Mouse (Mus musculus): ENCODE data around the gene Gm8909. TPM values are rescaled to one million over a fixed set of nuclear protein-coding genes. Genes with fewer than 3 reads are reported as not detected.
"Not testable (repeated sequence)": the region's sequence is repeated elsewhere in the genome, so short reads cannot be mapped to it uniquely, and the experiment has no call there.

The Gm8909 gene
- polyA plus RNA-seq, 1 experiment from 2014 or later = not detected

GRCm38 (mm10) chr17:36189491-36190168 is 21.3 kb upstream of the Gm8909 start:
- ATAC-seq (ENCODE audit: insufficient number of reproducible peaks, low FRiP score, low TSS enrichment, low read depth) = 0 out of 2 replicates have a peak, but pooled peaks have one; percentile 24
- no peaks in the 10 kb centered on the region for H3K9me3 ChIP-seq (replicated peaks)
- H3K4me2 ChIP-seq (replicated peaks) = no peak overlapping the region
- no peaks in the 10 kb centered on the region for H3K36me3 ChIP-seq
- no peak overlapping the region for H3K27ac ChIP-seq (replicated peaks)
- H3K9ac ChIP-seq = no peak overlapping the region
- 28% methylated on average over 18 of the region's 18 CpGs for WGBS
- no peaks in the 10 kb centered on the region for H3K4me1 ChIP-seq
- H3K27me3 ChIP-seq = peaks cover 55% of the 10 kb centered on the region
- no peak overlapping the region for H3K4me3 ChIP-seq (replicated peaks)

- no peak overlapping the region for H3K4me2 ChIP-seq (replicated peaks)
- peaks cover 52% of the 10 kb centered on the region for H3K27me3 ChIP-seq
- no peak overlapping the region for H3K4me3 ChIP-seq (replicated peaks)
- 59% methylated on average over 3 of the region's 3 CpGs for WGBS
- H3K4me1 ChIP-seq = no peaks in the 10 kb centered on the region
- H3K36me3 ChIP-seq = no peaks in the 10 kb centered on the region
- ATAC-seq (ENCODE audit: insufficient number of reproducible peaks, low FRiP score, low TSS enrichment, low read depth) = no peak
- H3K9me3 ChIP-seq (replicated peaks) = no peaks in the 10 kb centered on the region
- no peak overlapping the region for H3K27ac ChIP-seq (replicated peaks)
- H3K9ac ChIP-seq = no peak overlapping the region
Measured at GRCm38 (mm10) chr17:36187540-36187939, 19.2 kb upstream of the Gm8909 start.

GRCm38 (mm10) chr17:36182212-36182611 is 13.9 kb upstream of the Gm8909 start:
- Histone ChIP-seq H3K9ac (no peak overlapping the region), H3K4me3 (replicated peaks) (no peak overlapping the region), H3K27ac (replicated peaks) (no peak overlapping the region), H3K27me3 (peaks cover 32% of the 10 kb centered on the region), H3K4me2 (replicated peaks) (no peak overlapping the region), H3K9me3 (replicated peaks) (no peaks in the 10 kb centered on the region), H3K36me3 (no peaks in the 10 kb centered on the region), H3K4me1 (no peaks in the 10 kb centered on the region)
- ATAC-seq (ENCODE audit: insufficient number of reproducible peaks, low FRiP score, low TSS enrichment, low read depth) = no peak
- 68% methylated on average over 12 of the region's 12 CpGs for WGBS

- 10% methylated on average over 10 of the region's 10 CpGs for WGBS
- Histone ChIP-seq H3K27me3 (peaks cover 22% of the 10 kb centered on the region), H3K4me3 (replicated peaks) (peak overlapping the region; percentile 38), H3K4me2 (replicated peaks) (peak overlapping the region; percentile 69)
- H3K9me3 ChIP-seq (replicated peaks); H3K36me3 ChIP-seq; H3K4me1 ChIP-seq; ATAC-seq (ENCODE audit: insufficient number of reproducible peaks, low FRiP score, low TSS enrichment, low read depth); H3K27ac ChIP-seq (replicated peaks); H3K9ac ChIP-seq: not testable (repeated sequence)
Measured at GRCm38 (mm10) chr17:36179446-36179845, 11.1 kb upstream of the Gm8909 start.

GRCm38 (mm10) chr17:36178938-36179337 is 10.6 kb upstream of the Gm8909 start:
- not testable (repeated sequence) for H3K4me1 ChIP-seq; H3K36me3 ChIP-seq; H3K27ac ChIP-seq (replicated peaks); H3K9me3 ChIP-seq (replicated peaks); H3K9ac ChIP-seq; ATAC-seq (ENCODE audit: insufficient number of reproducible peaks, low FRiP score, low TSS enrichment, low read depth)
- H3K4me3 ChIP-seq (replicated peaks) = peak overlapping the region; percentile 38
- H3K27me3 ChIP-seq = peaks cover 22% of the 10 kb centered on the region
- WGBS = under 1% methylated on average over 40 of the region's 40 CpGs
- peak overlapping the region; percentile 69 for H3K4me2 ChIP-seq (replicated peaks)

- not testable (repeated sequence) for H3K9me3 ChIP-seq (replicated peaks); H3K9ac ChIP-seq; H3K36me3 ChIP-seq; ATAC-seq (ENCODE audit: insufficient number of reproducible peaks, low FRiP score, low TSS enrichment, low read depth); H3K4me1 ChIP-seq; H3K4me3 ChIP-seq (replicated peaks); H3K27me3 ChIP-seq; H3K27ac ChIP-seq (replicated peaks); H3K4me2 ChIP-seq (replicated peaks)
- no CpG with 5 or more reads among the region's 2 CpGs for WGBS
Measured at GRCm38 (mm10) chr17:36176132-36176531, 7.8 kb upstream of the Gm8909 start.

GRCm38 (mm10) chr17:36170287-36170814 is 2.0 kb upstream of the Gm8909 start:
- WGBS = 34% methylated on average over 1 of the region's 1 CpGs
- Histone ChIP-seq H3K4me1 (peaks cover 11% of the 10 kb centered on the region), H3K9ac (no peak overlapping the region), H3K36me3 (no peaks in the 10 kb centered on the region), H3K4me3 (replicated peaks) (no peak overlapping the region), H3K4me2 (replicated peaks) (no peak overlapping the region), H3K9me3 (replicated peaks) (no peaks in the 10 kb centered on the region), H3K27ac (replicated peaks) (no peak overlapping the region), H3K27me3 (peaks cover 48% of the 10 kb centered on the region)
- ATAC-seq (ENCODE audit: insufficient number of reproducible peaks, low FRiP score, low TSS enrichment, low read depth) = no peak

GRCm38 (mm10) chr17:36169753-36170152 is 1.4 kb upstream of the Gm8909 start:
- no peak overlapping the region for H3K27ac ChIP-seq (replicated peaks)
- H3K27me3 ChIP-seq = peaks cover 54% of the 10 kb centered on the region
- H3K9ac ChIP-seq = no peak overlapping the region
- no peak overlapping the region for H3K4me2 ChIP-seq (replicated peaks)
- ATAC-seq (ENCODE audit: insufficient number of reproducible peaks, low FRiP score, low TSS enrichment, low read depth) = no peak
- H3K4me1 ChIP-seq = peaks cover 11% of the 10 kb centered on the region
- H3K9me3 ChIP-seq (replicated peaks) = no peaks in the 10 kb centered on the region
- H3K4me3 ChIP-seq (replicated peaks) = no peak overlapping the region
- no peaks in the 10 kb centered on the region for H3K36me3 ChIP-seq

GRCm38 (mm10) chr17:36169094-36169493 is 757 bp upstream of the Gm8909 start:
- not testable (repeated sequence) for ATAC-seq (ENCODE audit: insufficient number of reproducible peaks, low FRiP score, low TSS enrichment, low read depth); H3K9me3 ChIP-seq (replicated peaks); H3K27ac ChIP-seq (replicated peaks); H3K36me3 ChIP-seq; H3K4me3 ChIP-seq (replicated peaks); H3K9ac ChIP-seq; H3K4me2 ChIP-seq (replicated peaks)
- Histone ChIP-seq H3K4me1 (peaks cover 11% of the 10 kb centered on the region), H3K27me3 (peaks cover 61% of the 10 kb centered on the region)
- 43% methylated on average over 1 of the region's 1 CpGs for WGBS

GRCm38 (mm10) chr17:36167306-36168038 is 865 bp downstream of the Gm8909 start:
- H3K4me1 ChIP-seq = peaks cover 11% of the 10 kb centered on the region
- no peak overlapping the region for H3K9ac ChIP-seq
- WGBS = under 1% methylated on average over 51 of the region's 51 CpGs
- no peaks in the 10 kb centered on the region for H3K9me3 ChIP-seq (replicated peaks)
- peak overlapping the region; percentile 42 for H3K4me3 ChIP-seq (replicated peaks)
- H3K36me3 ChIP-seq = no peaks in the 10 kb centered on the region
- peaks cover 75% of the 10 kb centered on the region for H3K27me3 ChIP-seq
- no peak for ATAC-seq (ENCODE audit: insufficient number of reproducible peaks, low FRiP score, low TSS enrichment, low read depth)
- H3K27ac ChIP-seq (replicated peaks) = no peak overlapping the region
- peak overlapping the region; percentile 60 for H3K4me2 ChIP-seq (replicated peaks)

- H3K4me3 ChIP-seq (replicated peaks); H3K4me2 ChIP-seq (replicated peaks): not testable (repeated sequence)
Measured at GRCm38 (mm10) chr17:36166901-36167300, 1.4 kb downstream of the Gm8909 start.

More at GRCm38 (mm10) chr17:36166901-36167300, 1.4 kb downstream of the Gm8909 start:
- not testable (repeated sequence) for ATAC-seq (ENCODE audit: insufficient number of reproducible peaks, low FRiP score, low TSS enrichment, low read depth); H3K9me3 ChIP-seq (replicated peaks); H3K36me3 ChIP-seq; H3K9ac ChIP-seq; H3K27ac ChIP-seq (replicated peaks)
- peaks cover 12% of the 10 kb centered on the region for H3K4me1 ChIP-seq
- WGBS = 8% methylated on average over 2 of the region's 2 CpGs
- H3K27me3 ChIP-seq = peaks cover 79% of the 10 kb centered on the region

All from embryonic facial prominence, embryonic 15.5 days (tissue).